Mouse (Mus musculus) adrenal gland, adult 18-20 months (tissue): ENCODE results near the gene Coch. TPM values are rescaled to one million over a fixed set of nuclear protein-coding genes. Genes with fewer than 3 reads are reported as not detected.
"Not testable (repeated sequence)": the region's sequence is repeated elsewhere in the genome, so short reads cannot be mapped to it uniquely, and the experiment has no call there.

Experiments used
- DNase-seq, 2 experiments: peaks; one replicate each; pipeline ENCODE4 v3.0.0; 2021 to 2022; ENCODE audit warnings: low spot score in 2 of 2
- total RNA-seq, 2 experiments: library from RNA; stranded (reverse); gene quantifications; 1 replicate in 1 of 2; 2 replicates in 1 of 2; pipeline ENCODE4 v1.2.3; 2021

Coch gene
- total RNA-seq, 2 experiments from 2014 or later = 0.13 to 2.0 TPM

- DNase-seq = no peak
Observed at GRCm38 (mm10) chr12:51636689-51637470, 43.7 kb downstream of the Coch start.

- no peak for DNase-seq
Observed at GRCm38 (mm10) chr12:51641871-51642270, 48.7 kb downstream of the Coch start.

GRCm38 (mm10) chr12:51649401-51649800, 56.3 kb downstream of the Coch start:
- not testable (repeated sequence) for DNase-seq

Other genes with a start within 250 kb of the Coch start
- 1 to 10 TPM; 5.3 to 8.0 TPM for gene G2e3, start 245.3 kb upstream of the Coch start, total RNA-seq
- 10 to 100 TPM; 54.2 to 64.6 TPM for gene Scfd1, start 215.8 kb upstream of the Coch start, total RNA-seq
- 10 to 100 TPM; 24.8 to 35.8 TPM for gene Ap4s1, start 97.7 kb downstream of the Coch start, total RNA-seq
- 10 to 100 TPM; 87.2 to 88.5 TPM for gene Strn3, start 98.6 kb downstream of the Coch start, total RNA-seq
- 10 to 100 TPM; 62.6 to 84.1 TPM for gene Hectd1, start 236.2 kb downstream of the Coch start, total RNA-seq